Mouse (Mus musculus) layer of hippocampus, postnatal 14 days (tissue): Measurements from ENCODE around the gene Rspry1. TPM values are rescaled to one million over a fixed set of nuclear protein-coding genes. Genes with fewer than 3 reads are reported as not detected.

ENCODE experiments used
- total RNA-seq, 2 experiments: library from RNA; stranded (reverse); gene quantifications; 2 replicates each; pipeline ENCODE4 v1.2.3; 2021

Rspry1 gene
- total RNA-seq, 2 experiments from 2014 or later = 30.5 to 34.3 TPM

Other genes with a start within 250 kb of the Rspry1 start
- 10 to 100 TPM; 43.9 to 56.6 TPM for gene Herpud1, start 215.5 kb upstream of the Rspry1 start, total RNA-seq
- gene Nlrc5, start 167.6 kb upstream of the Rspry1 start, total RNA-seq = under 1 TPM; 0.35 to 0.45 TPM
- gene Cpne2, start 68.9 kb upstream of the Rspry1 start, total RNA-seq = 10 to 100 TPM; 53.2 to 67.5 TPM
- 10 to 100 TPM; 42.1 to 44.5 TPM for gene Fam192a, start 60 bp downstream of the Rspry1 start, total RNA-seq
- gene Arl2bp, start 64.7 kb downstream of the Rspry1 start, total RNA-seq = 100 to 1,000 TPM; 152 to 167 TPM
- gene Pllp, start 94.3 kb downstream of the Rspry1 start, total RNA-seq = 10 to 100 TPM; 60.7 to 66.1 TPM
- under 1 TPM; 0.17 to 0.18 TPM for gene Ccl22, start 143.7 kb downstream of the Rspry1 start, total RNA-seq
- 100 to 1,000 TPM; 458 to 482 TPM for gene Cx3cl1, start 170.1 kb downstream of the Rspry1 start, total RNA-seq
- gene Ccl17, start 208.5 kb downstream of the Rspry1 start, total RNA-seq = 10 to 100 TPM in 1 of 2 experiments, 1 to 10 TPM in 1; 7.3 to 11.1 TPM
- 10 to 100 TPM; 80.7 to 97.6 TPM for gene Coq9, start 236.4 kb downstream of the Rspry1 start, total RNA-seq
- gene Ciapin1, start 236.4 kb downstream of the Rspry1 start, total RNA-seq = 10 to 100 TPM; 76.1 to 88.0 TPM